Mouse (Mus musculus) heart, adult 8-10 months (tissue): ENCODE results near the gene Spdef. TPM values are rescaled to one million over a fixed set of nuclear protein-coding genes. Genes with fewer than 3 reads are reported as not detected.

Source experiments
- DNase-seq: peaks from one replicate; pipeline ENCODE4 v3.0.0; 2022; ENCODE audit warnings: low spot score
- total RNA-seq, 4 experiments: library from RNA; stranded (reverse); gene quantifications; 2 replicates each; pipeline ENCODE4 v1.2.4; 2022

Gene Spdef
- not detected for total RNA-seq

DNA sequence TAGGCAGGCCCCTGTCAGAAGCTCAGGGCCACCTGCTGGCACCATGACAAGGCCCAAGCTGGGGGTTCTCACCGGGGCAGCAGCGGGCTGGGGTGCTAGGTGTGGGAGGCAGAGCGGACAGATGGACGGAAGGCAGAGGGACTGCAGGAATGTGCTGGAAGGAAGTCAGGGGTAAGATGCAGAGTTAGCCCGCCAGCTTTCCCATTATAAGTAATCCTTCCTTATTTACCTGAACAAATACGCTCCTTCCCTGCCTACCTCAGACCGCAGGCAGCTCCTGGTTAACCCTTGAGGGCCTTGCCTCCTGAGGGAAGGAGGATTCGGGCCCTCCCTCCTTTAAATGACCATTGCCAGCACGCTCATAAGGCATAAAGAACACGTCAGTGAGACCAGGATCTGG lies at the start of gene Spdef:
TSS of gene Spdef (minus strand) at position 186 of the 400 bp plus-strand sequence.
- no peak for DNase-seq

DNA sequence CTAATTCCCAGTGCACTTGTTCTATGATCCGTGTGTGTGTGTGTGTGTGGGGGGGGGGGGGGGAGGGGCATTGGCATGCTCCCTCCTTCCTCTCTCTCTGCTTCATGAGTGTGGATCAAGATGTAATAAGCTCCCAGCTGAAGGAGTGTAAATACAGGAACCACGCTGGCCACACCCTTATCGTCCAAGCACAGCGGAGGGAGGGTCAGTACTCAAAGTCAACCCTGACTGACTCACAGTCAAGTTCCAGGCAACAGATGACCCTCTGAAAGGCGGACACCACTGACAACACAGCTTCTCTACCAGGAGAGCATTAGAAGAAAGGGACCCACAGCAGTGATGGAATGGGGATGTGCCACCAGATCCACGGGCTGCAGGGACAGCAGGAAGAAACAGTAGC lies 49.1 kb upstream of the Spdef start:
- DNase-seq = no peak

DNA sequence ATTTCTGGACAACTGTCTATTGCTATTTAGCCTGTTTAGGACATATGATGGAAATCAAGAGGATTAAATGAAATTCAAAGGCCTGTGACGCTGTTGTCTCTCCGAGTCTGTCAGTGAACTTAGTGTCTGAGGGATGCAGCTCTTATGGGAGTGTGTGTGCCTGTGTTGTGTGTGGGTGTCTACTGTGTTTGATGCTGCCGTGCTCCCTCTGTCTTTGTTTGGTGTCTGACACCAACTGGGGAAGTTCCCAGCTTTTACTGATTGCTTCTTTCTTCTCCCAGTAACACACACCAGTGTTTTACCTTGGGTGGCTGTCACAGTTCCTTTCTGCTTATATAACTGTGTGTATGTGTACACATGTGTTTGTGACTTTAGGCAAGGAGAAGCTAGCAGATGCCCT lies 45.4 kb upstream of the Spdef start:
- DNase-seq = no peak

DNA sequence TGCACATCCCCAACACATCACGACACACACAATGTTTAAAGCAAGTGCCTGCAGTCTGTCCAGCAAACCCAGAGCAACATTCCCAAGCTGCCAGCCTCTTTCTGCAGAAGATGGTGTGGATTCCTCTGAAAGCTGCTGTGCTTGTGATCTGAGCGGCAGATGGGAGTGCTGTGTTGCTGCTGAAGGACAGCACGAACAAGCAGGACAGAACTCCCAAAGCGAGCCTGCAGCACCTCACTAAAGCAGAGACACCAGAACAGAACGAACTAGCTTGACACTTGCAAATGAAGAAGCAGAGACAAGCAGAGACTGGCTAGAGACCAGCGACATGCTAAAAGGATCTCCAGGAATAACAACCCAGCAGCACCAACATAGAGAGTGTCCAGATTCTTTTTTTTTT lies 42.9 kb upstream of the Spdef start:
- no peak for DNase-seq

DNA sequence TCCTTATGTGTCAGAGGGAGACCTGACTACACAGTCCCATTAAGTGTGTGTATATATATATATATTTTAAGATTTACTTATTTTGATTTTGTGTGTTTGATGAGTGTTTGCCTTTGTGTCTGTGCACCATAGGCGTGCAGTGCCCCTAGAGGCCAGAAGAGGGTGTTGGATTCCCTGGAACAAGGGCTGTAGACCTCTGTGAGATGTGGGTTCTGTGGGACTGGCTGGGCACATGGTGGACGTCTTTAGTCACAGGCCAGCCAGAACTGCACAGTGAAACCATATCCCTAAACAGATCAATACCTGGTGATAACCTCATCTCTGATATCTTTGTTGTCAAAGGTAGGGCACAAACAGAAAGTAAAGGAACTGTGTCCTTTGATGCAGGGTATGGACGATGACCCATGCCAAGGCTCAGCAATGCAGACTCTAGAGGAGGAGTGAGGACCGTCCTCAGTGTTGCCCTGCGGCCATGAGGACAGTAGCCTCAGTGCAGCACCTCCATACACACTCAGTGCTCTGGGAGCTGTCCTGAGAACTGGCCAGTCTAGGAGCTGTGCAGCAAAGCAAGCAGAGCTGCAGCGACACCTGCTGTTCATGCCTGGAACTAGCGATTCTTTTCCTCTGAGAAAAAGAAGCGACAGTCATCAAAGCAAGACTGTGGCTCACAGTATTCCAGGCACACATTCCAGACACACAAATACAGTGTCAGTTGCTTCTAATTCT lies 40.2 kb upstream of the Spdef start:
- DNase-seq = peak; percentile 16

GRCm38 (mm10) chr17:27767543-27767942 lies 38.8 kb upstream of the Spdef start:
- DNase-seq = no peak

DNA sequence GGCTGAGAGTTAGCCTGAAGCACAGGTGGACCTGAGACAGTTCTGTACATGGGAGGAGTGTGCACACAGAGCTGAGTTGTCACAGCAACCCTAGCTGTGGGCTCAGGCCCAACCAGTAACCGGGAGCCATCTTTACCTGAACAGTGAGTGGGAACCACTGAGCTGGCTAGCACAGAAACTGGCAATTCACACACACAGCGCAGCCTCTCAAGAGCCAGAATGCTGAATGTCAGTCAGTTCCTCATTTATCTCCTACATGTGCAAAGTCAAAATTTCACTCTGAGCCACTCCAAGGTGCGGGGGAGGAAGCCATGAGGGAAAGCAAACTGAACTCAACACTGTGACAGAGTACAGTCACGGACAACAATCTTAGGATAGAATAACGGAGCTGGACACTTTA lies 38.4 kb upstream of the Spdef start:
- no peak for DNase-seq

GRCm38 (mm10) chr17:27765066-27765465 lies 36.3 kb upstream of the Spdef start:
- DNase-seq = no peak

- DNase-seq = no peak
Measured at GRCm38 (mm10) chr17:27764453-27764852, 35.7 kb upstream of the Spdef start.

DNA sequence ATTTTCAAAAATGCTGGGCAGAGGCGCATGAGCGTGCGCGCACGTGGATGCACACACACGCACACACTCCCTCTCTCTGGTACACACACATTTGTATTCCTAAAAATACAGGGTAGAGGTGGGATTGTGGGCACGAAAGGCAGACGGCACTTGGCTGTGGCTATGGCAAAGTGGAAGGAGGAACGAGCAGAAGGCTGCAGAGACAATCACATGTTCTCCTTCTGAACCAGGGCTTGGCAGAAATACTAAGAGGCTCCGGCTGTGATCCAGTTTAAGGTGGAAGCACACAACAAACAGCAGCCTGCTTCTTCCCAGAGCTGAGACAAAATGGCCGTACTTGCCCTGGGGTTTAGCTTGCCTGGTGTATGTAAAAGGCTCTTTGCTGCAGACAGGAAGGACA lies 34.1 kb upstream of the Spdef start:
- no peak for DNase-seq

DNA sequence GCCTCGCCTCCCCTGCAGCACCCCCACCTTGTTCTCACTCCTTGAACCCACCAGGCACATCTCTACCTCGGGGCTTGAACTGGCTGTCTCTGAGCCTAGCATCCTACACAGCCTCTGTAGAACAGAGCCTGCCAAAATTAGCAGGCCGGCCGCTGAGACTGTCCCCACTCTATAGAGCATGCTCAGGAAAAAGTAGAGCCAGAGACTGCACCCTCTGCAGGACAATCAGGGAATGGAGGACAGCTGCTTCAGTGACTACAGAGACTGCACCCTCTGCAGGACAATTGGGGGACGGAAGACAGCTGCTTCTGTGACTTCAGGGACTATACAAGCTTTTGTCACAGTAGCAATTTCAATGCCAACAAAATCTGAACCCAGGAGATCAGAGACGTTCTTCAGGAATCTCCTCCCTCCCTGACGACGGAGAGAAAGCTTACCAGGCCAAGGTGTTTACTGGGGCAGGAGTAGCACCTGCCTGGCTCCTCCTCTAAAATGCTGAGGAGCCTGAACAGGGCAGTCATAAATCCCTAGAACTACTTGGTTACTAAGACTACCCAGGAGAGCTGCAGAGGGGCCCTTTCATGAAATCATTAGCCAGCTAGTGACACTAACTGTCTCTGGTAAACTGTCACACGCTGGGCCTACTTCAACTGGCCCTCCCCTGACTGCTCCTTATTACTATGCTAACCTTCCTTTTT lies 33.0 kb upstream of the Spdef start:
- peak; percentile 71 for DNase-seq

DNA sequence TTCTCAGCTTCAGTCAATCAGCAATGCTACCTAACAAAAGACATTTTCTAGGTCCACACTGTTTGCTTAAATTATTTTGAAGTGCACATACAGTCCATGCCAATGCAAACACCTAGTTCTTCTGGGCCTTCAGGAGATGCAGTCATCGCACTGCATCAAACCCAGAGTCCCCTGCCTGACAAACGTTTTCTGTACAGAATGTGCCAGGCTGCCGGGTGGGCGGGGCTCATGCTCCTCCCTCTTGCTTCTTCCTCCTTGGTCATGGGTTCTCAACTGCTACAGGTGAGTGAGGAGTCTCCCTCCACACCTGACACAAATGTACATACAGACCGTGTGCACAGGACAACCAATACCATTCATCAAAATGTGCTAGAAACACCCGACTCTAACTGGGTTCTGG lies 31.4 kb upstream of the Spdef start:
- DNase-seq = no peak

DNA sequence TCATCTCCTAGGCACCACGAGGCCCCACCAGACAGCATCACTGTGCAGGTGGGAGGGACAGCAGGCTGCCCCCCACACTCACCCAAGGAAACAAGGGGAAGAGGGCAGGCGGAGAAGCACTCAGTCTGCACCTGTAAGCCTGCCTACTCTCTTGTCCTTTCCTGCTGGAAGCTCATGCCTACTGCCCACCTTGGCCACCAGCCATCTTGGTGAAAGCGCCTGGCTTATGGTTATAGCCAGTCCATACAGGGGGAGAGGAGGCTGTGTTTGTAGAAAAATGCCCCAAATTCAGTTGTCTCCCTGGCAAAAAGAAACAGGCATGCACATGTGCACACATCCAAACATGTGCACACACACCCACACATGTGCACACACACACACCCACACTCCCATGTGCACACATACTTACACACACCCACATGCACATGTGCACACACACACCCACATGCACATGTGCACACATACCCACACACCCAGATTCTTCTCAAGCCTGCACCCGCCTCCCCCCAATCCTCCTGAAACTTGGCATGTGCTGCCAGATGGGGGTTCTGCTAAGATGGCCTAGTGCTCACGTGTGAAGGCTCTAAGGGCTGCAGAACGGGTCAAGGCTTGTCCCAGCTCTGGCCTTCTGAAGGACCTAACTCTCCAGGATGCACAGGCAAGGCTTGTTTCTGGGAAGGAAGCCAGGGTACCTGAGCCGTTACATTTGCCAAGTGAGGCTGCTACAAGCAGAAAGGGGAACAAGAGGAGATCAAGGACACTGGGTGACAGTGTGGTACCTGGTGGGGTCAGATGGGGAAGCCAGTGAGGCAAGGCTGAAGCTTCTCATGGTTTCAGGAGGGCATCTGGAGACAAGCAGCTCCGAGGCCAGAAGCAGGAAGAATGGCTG lies 22.8 kb upstream of the Spdef start:
- no peak for DNase-seq

- no peak for DNase-seq
Measured at GRCm38 (mm10) chr17:27750451-27750942, 21.7 kb upstream of the Spdef start.

- no peak for DNase-seq
Measured at GRCm38 (mm10) chr17:27748123-27748522, 19.4 kb upstream of the Spdef start.

- DNase-seq = no peak
Measured at GRCm38 (mm10) chr17:27746446-27746845, 17.7 kb upstream of the Spdef start.

DNA sequence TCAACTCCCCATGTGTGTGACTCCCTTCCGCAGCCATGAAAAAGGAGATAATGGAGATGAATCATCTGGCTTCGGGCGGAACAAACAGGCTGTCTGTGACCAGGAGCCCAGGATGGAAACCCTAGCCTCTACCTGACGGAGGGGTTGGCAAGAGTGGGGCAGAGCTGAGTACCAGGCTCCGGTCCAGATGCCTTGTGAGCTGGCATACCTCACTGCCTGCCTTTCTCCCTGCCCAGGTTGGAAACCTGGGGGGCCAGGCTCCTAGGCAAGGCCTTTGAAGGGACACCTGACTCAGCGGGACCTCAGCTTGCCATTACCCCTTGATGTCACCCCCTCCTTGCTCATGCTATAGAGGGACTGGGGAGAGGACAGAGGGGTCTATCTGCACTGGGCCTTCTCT lies 12.2 kb upstream of the Spdef start:
- DNase-seq = no peak

DNA sequence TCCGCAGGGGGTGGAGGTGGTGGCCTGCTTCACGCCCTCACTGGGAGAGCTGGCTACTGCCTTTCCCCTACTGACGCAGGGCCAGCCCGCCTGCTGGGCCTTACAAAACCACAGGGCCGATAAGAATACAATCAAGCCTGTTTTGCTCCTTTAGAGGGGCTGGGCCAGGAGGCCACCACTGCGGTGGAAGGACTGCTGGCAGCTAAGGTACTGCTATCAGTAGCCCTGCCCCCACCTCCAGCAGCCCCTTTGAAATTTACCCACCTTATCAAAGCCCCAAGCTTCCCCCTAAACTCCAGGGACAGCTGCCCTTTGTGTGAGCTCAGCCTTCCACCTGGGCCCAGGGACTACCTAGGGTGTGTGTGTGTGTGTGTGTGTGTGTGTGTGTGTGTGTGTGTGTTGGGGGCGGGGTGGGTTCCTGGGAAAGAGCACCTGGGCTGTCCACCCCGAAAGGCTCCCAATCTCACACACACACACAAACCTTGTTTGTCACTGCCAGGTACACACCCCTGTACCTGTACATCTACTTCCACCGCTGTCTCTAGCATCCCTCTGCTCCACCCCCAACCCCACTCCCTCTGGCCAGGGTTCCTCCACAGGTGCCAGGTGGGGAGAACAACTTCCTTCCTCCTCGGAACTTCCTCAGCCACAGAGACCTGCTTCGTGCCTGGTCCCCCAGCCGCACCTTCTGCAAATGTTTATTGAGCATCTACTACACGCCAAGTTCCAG lies 5.8 kb upstream of the Spdef start:
- no peak for DNase-seq

GRCm38 (mm10) chr17:27732694-27733093 lies 3.9 kb upstream of the Spdef start:
- DNase-seq = no peak

DNA sequence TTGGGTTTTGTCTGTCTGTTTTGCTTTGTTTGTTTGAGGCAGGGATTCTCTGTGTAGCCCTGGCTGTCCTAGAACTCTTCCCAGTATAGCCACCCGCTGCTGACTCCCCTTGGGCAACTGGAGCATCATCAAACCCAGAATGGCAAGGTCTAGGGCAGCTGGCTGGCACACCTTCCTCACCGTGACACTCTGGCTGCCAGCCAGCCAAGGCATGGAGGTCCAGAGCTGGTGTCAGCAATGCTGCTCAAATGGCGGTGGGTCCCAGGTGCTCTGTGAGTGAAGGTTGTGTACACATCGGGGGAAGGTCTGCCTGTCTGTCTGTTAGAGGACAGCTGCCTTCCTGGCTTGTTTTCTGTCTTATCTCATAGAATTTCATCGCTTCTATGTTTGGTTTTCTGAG lies 3.4 kb upstream of the Spdef start:
- no peak for DNase-seq

GRCm38 (mm10) chr17:27726527-27726926 lies 2.2 kb downstream of the Spdef start:
- DNase-seq = no peak

DNA sequence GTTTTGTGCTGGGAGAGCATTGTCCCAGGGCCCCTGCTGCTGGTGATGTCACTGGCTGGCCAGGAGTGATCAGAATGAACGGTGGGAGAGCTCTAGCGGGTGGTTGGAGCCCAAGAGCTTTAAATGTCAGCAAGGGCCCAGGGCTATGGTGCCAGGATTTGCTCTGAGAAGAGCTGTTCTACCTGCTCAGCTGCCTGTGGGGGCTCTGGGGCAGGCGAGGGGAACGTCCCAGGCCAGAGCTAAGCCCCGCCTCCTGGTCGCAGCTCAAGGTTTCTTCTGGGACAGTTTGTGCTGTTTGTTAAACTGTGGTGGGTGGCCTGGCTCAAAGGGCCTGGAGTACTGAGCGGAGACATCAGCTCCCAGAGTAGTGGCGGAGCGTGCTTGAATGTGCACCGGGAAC lies 3.3 kb downstream of the Spdef start:
- DNase-seq = no peak
